Mouse (Mus musculus) C2C12 (cell line): ENCODE data around the gene Hcls1. TPM values are rescaled to one million over a fixed set of nuclear protein-coding genes. Genes with fewer than 3 reads are reported as not detected.

Experiments used
- H3K27me3 ChIP-seq: one replicate; pipeline ENCODE4 v1.6.1; 2011; ENCODE audit not compliant: control insufficient read depth, insufficient read depth, insufficient read length
- H3K36me3 ChIP-seq: one replicate; pipeline ENCODE4 v1.6.1; 2011; ENCODE audit not compliant: control insufficient read depth, insufficient read depth
- H3K4me3 ChIP-seq: one replicate; pipeline ENCODE4 v1.5.1; 2011; ENCODE audit warnings: mild to moderate bottlenecking, control low read depth; ENCODE audit not compliant: poor library complexity, insufficient read depth, severe bottlenecking
- H3K79me2 ChIP-seq: one replicate; pipeline ENCODE4 v1.6.1; 2011; ENCODE audit not compliant: control insufficient read depth, insufficient read depth
- H3K79me3 ChIP-seq: one replicate; pipeline ENCODE4 v1.6.1; 2011; ENCODE audit warnings: low read depth, control low read depth
- H3ac ChIP-seq: one replicate; pipeline ENCODE3; 2011; ENCODE audit warnings: low read depth; ENCODE audit not compliant: control insufficient read depth, insufficient read length
- CEBPB ChIP-seq: IDR thresholded peaks from one replicate; pipeline ENCODE4 v1.6.1; 2011; ENCODE audit warnings: low read depth, mild to moderate bottlenecking, control low read depth, moderate library complexity
- CTCF ChIP-seq: IDR thresholded peaks from one replicate; pipeline ENCODE4 v1.5.1; 2011; ENCODE audit not compliant: control insufficient read depth, insufficient read depth, insufficient read length
- FOSL1 ChIP-seq: IDR thresholded peaks from one replicate; pipeline ENCODE4 v1.8.0; 2011; ENCODE audit warnings: mild to moderate bottlenecking, low read length; ENCODE audit not compliant: poor library complexity, insufficient read depth, severe bottlenecking
- MAX ChIP-seq: IDR thresholded peaks from one replicate; pipeline ENCODE4 v1.6.1; 2011; ENCODE audit warnings: mild to moderate bottlenecking, control low read depth
- MYOD1 ChIP-seq: IDR thresholded peaks from one replicate; pipeline ENCODE4 v1.6.1; 2011; ENCODE audit warnings: low read depth; ENCODE audit not compliant: control insufficient read depth, insufficient read length
- MYOG ChIP-seq: IDR thresholded peaks from one replicate; pipeline ENCODE4 v1.6.1; 2011; ENCODE audit not compliant: control insufficient read depth, insufficient read length; ENCODE audit errors: extremely low read depth
- USF1 ChIP-seq: IDR thresholded peaks from one replicate; pipeline ENCODE4 v1.6.1; 2011; ENCODE audit warnings: low read depth, mild to moderate bottlenecking, control low read depth, moderate library complexity
- polyA plus RNA-seq: library from polyadenylated mRNA; unstranded; fragments of >200 nt; fragmentation: generic; extraction: Trizol; gene quantifications from one replicate; pipeline ENCODE4 v1.2.1, GENCODE M21; 2012; ENCODE audit warnings: missing spikeins

The Hcls1 gene
- polyA plus RNA-seq, 1 experiment = not detected

DNA sequence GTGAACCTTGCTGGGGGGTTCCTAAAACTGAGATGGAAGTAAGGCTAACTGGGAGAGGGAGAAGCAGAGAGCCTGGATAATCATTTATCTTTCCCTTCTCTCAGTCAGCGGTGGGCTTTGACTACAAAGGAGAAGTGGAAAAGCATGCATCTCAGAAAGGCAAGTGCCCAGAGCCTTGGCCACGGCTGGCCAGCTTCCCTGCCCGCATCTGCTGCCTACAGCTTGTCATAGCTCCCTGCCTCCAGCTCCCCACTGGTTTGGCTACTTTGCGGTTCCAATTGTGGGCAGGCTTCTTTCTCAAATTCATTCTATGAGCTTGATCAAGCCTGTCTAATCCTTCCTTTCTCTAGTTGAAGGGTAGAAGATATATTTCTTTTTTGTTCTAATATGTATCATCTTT lies 16.2 kb downstream of the Hcls1 start:
- no peaks in the 10 kb centered on the region for H3K79me2 ChIP-seq
- no peaks in the 10 kb centered on the region for H3K79me3 ChIP-seq
- H3K27me3 ChIP-seq = peaks cover 14% of the 10 kb centered on the region
- no peaks in the 10 kb centered on the region for H3K36me3 ChIP-seq
- no peak overlapping the region for H3K4me3 ChIP-seq
- no peak overlapping the region for H3ac ChIP-seq
- TF ChIP-seq MAX (no peak), FOSL1 (no peak), CEBPB (no peak), USF1 (no peak), CTCF (no peak), MYOG (no peak), MYOD1 (no peak)

DNA sequence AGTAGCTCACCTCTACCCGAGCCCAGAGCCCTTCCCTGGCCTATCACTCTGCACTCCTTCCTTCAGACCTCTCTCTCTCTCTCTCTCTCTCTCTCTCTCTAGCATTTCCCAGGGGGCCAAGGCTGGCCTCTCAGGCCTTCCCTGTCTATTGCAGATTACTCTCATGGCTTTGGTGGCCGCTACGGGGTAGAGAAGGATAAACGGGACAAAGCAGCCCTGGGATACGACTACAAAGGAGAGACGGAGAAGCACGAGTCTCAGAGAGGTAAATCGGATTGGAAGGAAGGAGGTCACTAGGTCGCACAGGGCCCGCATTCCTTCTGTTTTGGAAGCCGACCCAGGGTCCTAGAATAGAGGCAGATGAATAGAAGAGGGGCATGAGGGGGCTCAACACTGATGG lies 20.3 kb downstream of the Hcls1 start:
- Histone ChIP-seq H3K79me2 (no peaks in the 10 kb centered on the region), H3K27me3 (peaks cover 10% of the 10 kb centered on the region), H3K79me3 (no peaks in the 10 kb centered on the region), H3K36me3 (no peaks in the 10 kb centered on the region), H3K4me3 (no peak overlapping the region), H3ac (no peak overlapping the region)
- TF ChIP-seq MYOG = no peak

DNA sequence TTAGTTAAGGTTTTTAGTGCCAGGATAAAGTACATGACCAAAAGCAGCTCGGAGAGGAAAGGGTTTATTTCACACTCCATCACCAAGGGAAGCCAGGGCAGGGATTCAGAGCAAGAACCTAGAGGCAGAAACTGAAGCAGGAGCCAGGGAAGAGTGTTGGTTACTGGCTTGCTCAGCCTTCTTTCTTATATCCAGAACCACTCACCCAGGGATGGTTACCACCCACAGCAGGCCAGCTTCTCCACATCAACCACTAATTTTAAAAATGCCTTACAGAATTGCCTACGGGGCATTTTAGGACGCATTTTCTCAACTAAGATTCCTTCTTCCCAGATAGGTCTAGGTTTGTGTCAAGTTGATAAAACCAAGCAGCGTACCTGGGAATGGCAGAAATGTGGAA lies 28.6 kb downstream of the Hcls1 start:
- TF ChIP-seq MYOD1 = no peak
- TF ChIP-seq MYOG = no peak
- no peak for TF ChIP-seq USF1
- TF ChIP-seq FOSL1 = no peak
- TF ChIP-seq CEBPB = no peak
- TF ChIP-seq MAX = no peak
- TF ChIP-seq CTCF = no peak
- Histone ChIP-seq H3K79me3 (no peaks in the 10 kb centered on the region), H3K36me3 (no peaks in the 10 kb centered on the region), H3ac (no peak overlapping the region), H3K27me3 (peaks cover 17% of the 10 kb centered on the region), H3K4me3 (no peak overlapping the region), H3K79me2 (no peaks in the 10 kb centered on the region)

DNA sequence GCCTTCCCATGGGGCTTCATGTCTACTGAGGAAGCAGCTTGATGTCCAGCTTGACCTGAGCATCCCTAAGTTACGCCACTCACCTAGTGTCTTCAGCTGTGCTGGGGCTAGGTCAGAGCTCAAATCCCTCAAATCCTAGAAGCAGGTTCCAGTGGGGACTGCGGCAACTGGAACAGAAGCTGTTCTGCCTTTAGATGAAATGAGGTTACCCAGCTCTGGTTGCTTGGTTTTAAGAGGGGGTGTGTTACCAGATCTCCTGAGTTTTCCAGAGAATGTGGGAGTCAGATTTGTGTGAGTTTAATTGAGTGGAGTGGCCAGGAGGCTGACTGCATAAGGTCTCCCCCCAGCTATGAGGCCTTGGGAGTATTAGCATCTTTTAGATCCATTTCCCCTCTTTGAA lies 44.3 kb downstream of the Hcls1 start:
- no peaks in the 10 kb centered on the region for H3K27me3 ChIP-seq
- no peak overlapping the region for H3K4me3 ChIP-seq
- no peaks in the 10 kb centered on the region for H3K79me3 ChIP-seq
- no peaks in the 10 kb centered on the region for H3K36me3 ChIP-seq
- TF ChIP-seq USF1 (no peak), MYOG (no peak), CEBPB (no peak), FOSL1 (no peak), CTCF (no peak), MYOD1 (no peak), MAX (no peak)
- H3ac ChIP-seq = no peak overlapping the region
- H3K79me2 ChIP-seq = no peaks in the 10 kb centered on the region

DNA sequence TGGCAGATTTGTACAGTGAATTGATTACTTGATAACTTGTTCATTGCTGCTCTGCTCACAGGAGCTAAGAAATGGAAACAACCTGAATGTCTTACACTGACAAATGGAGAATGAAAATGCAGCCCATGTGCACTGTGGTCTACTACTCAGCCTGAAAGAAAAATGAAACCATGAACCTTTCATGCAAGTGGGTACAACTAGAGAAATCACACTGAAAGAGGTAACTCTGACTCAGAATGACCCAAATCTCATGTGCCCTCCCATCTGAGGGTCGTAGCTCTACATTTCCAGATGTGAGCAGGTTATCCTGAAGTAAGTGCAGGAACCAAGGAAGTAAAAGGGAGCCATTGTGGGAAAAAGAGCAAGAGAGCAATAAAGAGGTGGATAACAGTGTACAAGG lies 49.0 kb downstream of the Hcls1 start:
- H3K79me2 ChIP-seq = no peaks in the 10 kb centered on the region
- no peak overlapping the region for H3K4me3 ChIP-seq
- H3ac ChIP-seq = no peak overlapping the region
- no peaks in the 10 kb centered on the region for H3K36me3 ChIP-seq
- TF ChIP-seq FOSL1 (no peak), CEBPB (no peak), CTCF (no peak), MYOD1 (no peak), MAX (no peak), USF1 (no peak), MYOG (no peak)
- no peaks in the 10 kb centered on the region for H3K79me3 ChIP-seq
- H3K27me3 ChIP-seq = no peaks in the 10 kb centered on the region

DNA sequence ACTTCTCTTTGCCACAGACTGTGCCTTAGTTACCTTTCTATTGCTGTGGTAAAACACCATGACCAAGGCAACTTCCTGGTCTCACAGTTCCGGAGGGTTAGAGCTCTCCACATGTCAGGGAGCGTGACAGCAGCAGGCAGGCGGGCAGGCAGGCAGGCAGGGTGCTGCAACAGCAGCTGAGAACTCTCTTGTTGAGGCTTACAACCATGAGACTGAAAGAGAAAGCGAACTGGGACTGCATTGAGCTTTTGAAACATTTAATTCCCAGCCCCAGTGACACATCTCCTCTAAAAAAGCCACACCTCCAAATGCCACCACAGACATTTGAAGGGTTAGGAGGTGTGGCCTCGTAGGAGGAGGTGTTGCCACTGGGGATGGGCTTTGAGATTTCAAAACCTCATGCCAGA lies 50.9 kb downstream of the Hcls1 start:
- H3ac ChIP-seq = no peak overlapping the region
- H3K79me2 ChIP-seq = no peaks in the 10 kb centered on the region
- H3K36me3 ChIP-seq = no peaks in the 10 kb centered on the region
- no peaks in the 10 kb centered on the region for H3K27me3 ChIP-seq
- no peak for TF ChIP-seq CTCF
- no peaks in the 10 kb centered on the region for H3K79me3 ChIP-seq
- no peak overlapping the region for H3K4me3 ChIP-seq
